Mouse (Mus musculus): ENCODE measurements around the gene Tfap2d.

- TF ChIP-seq POLR2A (IDR thresholded peaks at IDR 0.05; ENCODE audit: control insufficient read depth, low read depth, low read length), result no peak
- TF ChIP-seq CTCF (IDR thresholded peaks at IDR 0.05; ENCODE audit: control insufficient read depth, insufficient read depth, insufficient replicate concordance, low read depth, low read length), result no peak
Observed at GRCm38 (mm10) chr1:19213171-19213570, 110.3 kb downstream of the Tfap2d start.

All from testis, adult 2 months (tissue).